Comparison of ENCODE assay signal across 8 mouse cellular contexts in the genomic region with DNA sequence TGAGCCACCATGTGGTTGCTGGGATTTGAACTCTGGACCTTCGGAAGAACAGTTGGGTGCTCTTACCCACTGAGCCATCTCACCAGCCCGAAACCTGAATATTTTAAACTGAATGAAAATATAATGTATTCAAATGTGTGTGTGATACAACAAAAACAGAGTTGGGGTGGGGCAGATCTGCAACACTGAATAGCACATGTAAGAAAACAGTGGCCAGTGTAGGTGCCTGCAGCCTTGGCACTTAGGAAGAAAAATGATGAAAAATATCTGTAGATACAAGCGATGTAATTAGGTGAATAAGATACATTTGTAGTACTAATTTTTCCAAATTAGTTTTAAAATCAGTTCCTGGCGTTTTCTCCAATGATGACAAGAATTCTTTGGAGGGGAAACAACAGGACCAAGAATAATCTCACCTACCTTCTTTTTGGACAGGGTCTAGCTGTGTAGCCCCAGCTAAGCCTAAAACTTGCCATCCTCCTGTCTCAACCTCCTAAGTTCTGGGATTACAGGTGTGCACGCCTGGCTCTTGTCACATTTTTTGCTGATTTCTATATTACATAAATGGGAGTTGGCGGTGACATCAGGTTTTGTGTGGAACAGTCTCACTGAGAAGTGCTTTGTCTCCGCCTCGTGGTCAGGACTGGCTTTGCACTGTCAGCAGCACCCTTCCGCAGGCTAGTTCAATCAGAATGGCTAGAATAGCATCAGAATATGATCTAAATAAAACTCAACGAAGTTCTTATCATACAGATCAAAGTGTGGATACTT. TPM values are rescaled to one million over a fixed set of nuclear protein-coding genes. Genes with fewer than 3 reads are reported as not detected.
DNase-seq lines count a peak whose midpoint lies in the region; ATAC-seq and TF ChIP-seq lines count a peak whose summit lies in the region.

No protein-coding gene starts in this region.

- no peaks in the 10 kb centered on the region for H3K9me3 ChIP-seq in kidney, embryonic 15.5 days (replicated peaks)
- H3K9me3 ChIP-seq in limb, embryonic 14.5 days (ENCODE audit: control insufficient read depth, low read length), result no peaks in the 10 kb centered on the region

- WGBS in kidney, embryonic 15.5 days, result 34% methylated on average over 10 of the region's 10 CpGs
- WGBS in limb, embryonic 14.5 days, result 31% methylated on average over 10 of the region's 10 CpGs

- ATAC-seq in kidney, embryonic 15.5 days (replicated peaks; ENCODE audit: low FRiP score), result no peak; the same call in 1 of the 2 replicates
- peak; percentile 77 for ATAC-seq in limb, embryonic 14.5 days (ENCODE audit: low FRiP score, low read depth)
- peak; percentile 85 for ATAC-seq in monocyte, adult 5-6 weeks (replicated peaks; ENCODE audit: insufficient number of reproducible peaks, low FRiP score, low TSS enrichment, poor library complexity, severe bottlenecking)

- DNase-seq in kidney, adult 11 months, result peak; percentile 72
- peak; percentile 51 for DNase-seq in embryo, embryonic 11.5 days (ENCODE audit: low read depth, low spot score)
- peak; percentile 88 to 94 for DNase-seq in heart, adult 18-20 months
- peak; percentile 95 for DNase-seq in kidney, adult 9 months
- DNase-seq in limb, embryonic 14.5 days (ENCODE audit: low spot score), result peak; percentile 80
- peak; percentile 85 for DNase-seq in spleen, postnatal 14 days (ENCODE audit: low spot score in 2 of 2)

- H3K27ac ChIP-seq in kidney, embryonic 15.5 days, result no peak overlapping the region
- no peak overlapping the region for H3K27ac ChIP-seq in limb, embryonic 14.5 days (replicated peaks; ENCODE audit: low read depth, low read length)

- H3K36me3 ChIP-seq in kidney, embryonic 15.5 days, result peaks cover 12% of the 10 kb centered on the region
- 0 out of 2 replicates have a peak, but pooled peaks cover 3% of the 10 kb centered on the region for H3K36me3 ChIP-seq in limb, embryonic 14.5 days (ENCODE audit: control insufficient read depth, insufficient read depth, low read length)

- no peak overlapping the region for H3K9ac ChIP-seq in kidney, embryonic 15.5 days
- no peak overlapping the region for H3K9ac ChIP-seq in limb, embryonic 14.5 days (ENCODE audit: low read depth, low read length, severe bottlenecking)

- 0 out of 2 replicates have a peak, but pooled peaks cover 3% of the 10 kb centered on the region for H3K4me1 ChIP-seq in kidney, embryonic 15.5 days
- H3K4me1 ChIP-seq in limb, embryonic 14.5 days (ENCODE audit: control insufficient read depth, insufficient read depth, low read length), result no peaks in the 10 kb centered on the region

- TF ChIP-seq POLR2A in limb, embryonic 14.5 days (IDR thresholded peaks at IDR 0.05; ENCODE audit: borderline replicate concordance, extremely low read depth, insufficient read depth, insufficient read length), result no peak

- no peak overlapping the region for H3K4me2 ChIP-seq in kidney, embryonic 15.5 days
- no peak overlapping the region for H3K4me2 ChIP-seq in limb, embryonic 14.5 days (replicated peaks; ENCODE audit: low read depth, low read length, severe bottlenecking)

- H3K27me3 ChIP-seq in kidney, embryonic 15.5 days, result no peaks in the 10 kb centered on the region
- H3K27me3 ChIP-seq in limb, embryonic 14.5 days (ENCODE audit: control insufficient read depth, insufficient read depth, low read length), result no peaks in the 10 kb centered on the region

- no peak overlapping the region for H3K4me3 ChIP-seq in kidney, embryonic 15.5 days (replicated peaks)
- H3K4me3 ChIP-seq in limb, embryonic 14.5 days (replicated peaks; ENCODE audit: low read length), result no peak overlapping the region

RNA-seq across cellular contexts. Expression of gene Cpeb3, which starts 57.1 kb away (rescaled TPM):
- 1.2 TPM in 2 replicates for polyA plus RNA-seq in kidney, embryonic 15.5 days (2015; fragmentation: Nextera tagmentation; extraction: Ambion mirVana)
- total RNA-seq in heart, adult 18-20 months (2021), result 10 to 100 TPM; 75.0 to 78.1 TPM
- polyA plus RNA-seq in limb, embryonic 14.5 days (2012; rRNA removed), result 1.4 and 2.2 TPM in 2 replicates
- polyA plus RNA-seq in limb, embryonic 14.5 days (2014; fragmentation: Nextera tagmentation; extraction: Ambion mirVana), result 1.4 and 1.6 TPM in 2 replicates
- 0.86 to 3.3 TPM (median 3.1 TPM) in 3 replicates for total RNA-seq in monocyte, adult 5-6 weeks (2017)

RNA-seq across cellular contexts. Expression of gene March5, which starts 58.2 kb away (rescaled TPM):
- 88.4 and 95.6 TPM in 2 replicates for polyA plus RNA-seq in kidney, embryonic 15.5 days (2015; fragmentation: Nextera tagmentation; extraction: Ambion mirVana)
- total RNA-seq in heart, adult 18-20 months (2021), result 10 to 100 TPM; 83.4 to 86.0 TPM
- polyA plus RNA-seq in limb, embryonic 14.5 days (2012; rRNA removed), result 65.3 and 67.0 TPM in 2 replicates
- 106 and 112 TPM in 2 replicates for polyA plus RNA-seq in limb, embryonic 14.5 days (2014; fragmentation: Nextera tagmentation; extraction: Ambion mirVana)
- total RNA-seq in monocyte, adult 5-6 weeks (2017), result 93.4 to 122 TPM (median 106 TPM) in 3 replicates

Comparison
In these comparisons a context has a peak if more than half of its experiments do, and no peak if none do; other contexts are left out.
1. RNA of gene Cpeb3, which starts 57.1 kb away (total RNA-seq): 75.0 to 78.1 TPM in heart, adult 18-20 months; 0.86 to 3.3 TPM in monocyte, adult 5-6 weeks; every median in the first group is over 10 times any median in the second.
2. Peak in every context shown above with its lines, with median percentiles within 50 percentile points of each other: DNase-seq.